Mouse (Mus musculus): ENCODE measurements around the gene Yipf3.
A peak's percentile ranks its signal among the peaks of the same experiment; 100 is the strongest.

Yipf3 gene

GRCm38 (mm10) chr17:46255147-46255546, 7.3 kb downstream of the Yipf3 start:
- no peak for DNase-seq (ENCODE audit: low spot score)

DNA sequence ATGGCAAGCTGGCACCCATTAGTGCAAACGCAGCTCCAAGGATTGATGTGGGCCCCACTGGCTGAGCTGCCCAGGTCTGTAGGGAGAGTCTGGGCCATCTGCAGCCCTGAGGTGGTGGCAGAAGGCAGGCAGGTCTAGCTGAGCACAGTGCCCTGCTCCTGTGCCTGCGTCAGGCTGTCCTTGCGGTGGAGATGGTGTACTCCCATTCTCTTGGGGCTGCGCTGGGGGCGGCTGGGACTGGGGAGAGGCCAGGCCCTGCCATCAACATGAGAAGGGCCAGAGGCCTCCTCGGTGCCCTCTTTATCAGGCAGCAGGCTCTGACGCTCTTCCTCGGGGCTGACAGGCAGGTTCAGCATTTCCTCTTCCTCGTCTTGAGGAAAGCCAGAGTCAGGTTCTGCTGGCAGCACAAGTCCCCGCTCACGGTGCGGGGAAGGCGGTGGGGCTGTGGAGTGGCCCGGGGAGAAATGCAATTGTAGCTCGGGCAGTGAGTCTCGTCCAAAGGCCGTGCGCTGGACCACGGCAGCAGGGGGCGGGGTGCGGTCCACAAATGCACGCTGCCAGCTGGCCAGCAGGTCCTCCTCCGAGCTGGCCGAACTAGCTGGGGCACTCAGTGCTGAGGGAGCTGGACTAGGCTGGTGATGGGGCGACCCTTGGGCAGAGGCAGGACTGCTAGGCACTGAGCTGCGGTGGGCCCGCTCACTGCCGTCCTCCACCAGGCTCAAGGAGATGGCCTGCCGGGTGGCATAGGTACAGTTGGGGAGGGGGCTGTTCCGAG, 10.6 kb downstream of the Yipf3 start:
- DNase-seq (ENCODE audit: low spot score) = no peak

DNA sequence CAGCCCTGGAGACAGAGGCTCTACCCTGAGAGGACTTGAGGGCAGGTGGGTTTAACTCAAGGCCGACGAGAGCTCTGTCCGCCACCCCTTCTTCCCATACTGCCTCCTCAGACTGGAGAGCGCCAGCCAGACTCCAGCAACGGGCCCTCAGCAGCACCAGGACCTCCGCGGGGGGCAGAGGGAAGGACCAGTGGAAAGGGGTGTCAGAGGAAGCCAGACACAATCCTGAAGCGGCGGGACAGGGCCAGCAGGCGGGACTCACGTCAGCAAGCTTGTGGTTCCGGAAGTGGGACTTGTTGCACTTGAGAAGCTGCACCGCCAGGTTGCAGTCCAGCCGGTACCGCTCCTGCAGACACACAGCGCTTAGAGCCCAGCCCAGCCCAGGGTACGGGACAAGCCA, 11.8 kb downstream of the Yipf3 start:
- DNase-seq (ENCODE audit: low spot score) = no peak

GRCm38 (mm10) chr17:46262201-46262694, 14.4 kb downstream of the Yipf3 start:
- no peak for DNase-seq (ENCODE audit: low spot score)

DNA sequence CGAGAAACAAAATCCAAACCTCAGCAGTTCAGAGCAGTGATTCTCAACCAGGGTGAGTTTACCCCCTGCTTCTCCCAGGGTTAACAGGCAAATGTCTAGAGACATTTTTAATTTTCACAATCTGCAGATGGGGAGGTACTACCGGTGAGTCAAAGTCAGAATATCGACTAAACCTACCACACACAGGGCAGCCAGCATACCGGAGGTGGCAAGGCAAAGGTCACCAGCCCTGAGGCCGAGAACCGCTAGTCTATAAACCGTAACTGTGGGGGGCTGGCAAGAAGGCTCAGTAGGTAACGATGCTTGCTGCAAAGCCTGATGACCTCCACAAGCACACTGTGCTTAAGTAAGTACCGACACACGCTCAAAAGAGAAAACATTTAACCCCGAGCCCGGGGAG, 17.6 kb downstream of the Yipf3 start:
- DNase-seq (ENCODE audit: low spot score) = no peak

DNA sequence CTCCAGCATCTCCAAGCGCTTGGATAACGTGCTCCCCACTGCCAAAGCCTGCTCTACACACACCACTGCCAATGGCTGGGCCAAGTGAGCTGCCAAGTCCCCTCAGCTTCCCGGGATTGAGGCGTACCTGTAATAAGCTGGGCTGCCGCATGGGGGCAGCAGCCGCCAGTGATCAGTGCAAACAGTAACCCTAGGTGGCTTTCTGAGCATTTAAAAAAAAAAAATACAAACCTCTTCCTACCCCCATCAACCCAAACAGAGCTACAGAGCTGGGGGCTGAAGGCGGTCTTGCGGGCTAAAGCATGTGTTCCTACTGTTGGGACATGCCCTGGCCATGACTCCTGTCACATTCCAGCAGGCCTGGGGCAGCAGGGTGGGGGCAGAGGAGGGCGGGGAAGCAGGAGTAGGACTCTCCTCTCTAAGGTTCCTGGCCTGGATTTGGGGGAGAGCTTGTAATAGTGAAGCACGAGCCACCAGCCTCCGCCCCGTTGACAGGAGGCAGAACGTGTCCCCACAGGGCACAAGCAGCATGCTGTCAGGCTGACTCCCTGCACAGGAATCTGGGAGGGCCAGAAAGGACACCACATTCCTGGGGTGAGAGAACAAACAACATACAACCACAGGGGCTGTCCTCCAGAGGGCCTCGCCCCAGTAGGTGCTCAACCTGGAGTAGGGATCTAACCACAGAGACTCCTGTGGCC, 18.2 kb downstream of the Yipf3 start:
- no peak for DNase-seq (ENCODE audit: low spot score)

DNA sequence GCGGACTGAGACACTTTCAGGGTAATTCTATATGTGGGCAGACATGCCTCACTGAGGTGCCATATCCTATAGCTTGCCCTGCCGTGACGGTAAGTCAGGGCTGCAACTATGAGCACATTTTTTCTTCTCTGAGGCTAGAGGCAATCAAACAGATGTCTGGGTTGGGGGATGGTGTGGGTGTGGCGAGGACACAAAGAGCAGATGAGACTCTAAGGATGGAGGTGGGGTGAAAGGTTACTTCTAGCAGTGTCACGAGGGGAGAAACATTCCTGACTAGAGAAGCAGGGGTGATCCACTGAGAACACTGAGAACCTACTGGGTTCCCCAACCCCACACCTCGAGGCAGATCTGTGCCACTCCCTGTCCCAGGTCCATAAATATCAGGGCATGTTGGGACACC, 19.1 kb downstream of the Yipf3 start:
- DNase-seq (ENCODE audit: low spot score) = no peak

GRCm38 (mm10) chr17:46267511-46267910, 19.6 kb downstream of the Yipf3 start:
- no peak for DNase-seq (ENCODE audit: low spot score)

DNA sequence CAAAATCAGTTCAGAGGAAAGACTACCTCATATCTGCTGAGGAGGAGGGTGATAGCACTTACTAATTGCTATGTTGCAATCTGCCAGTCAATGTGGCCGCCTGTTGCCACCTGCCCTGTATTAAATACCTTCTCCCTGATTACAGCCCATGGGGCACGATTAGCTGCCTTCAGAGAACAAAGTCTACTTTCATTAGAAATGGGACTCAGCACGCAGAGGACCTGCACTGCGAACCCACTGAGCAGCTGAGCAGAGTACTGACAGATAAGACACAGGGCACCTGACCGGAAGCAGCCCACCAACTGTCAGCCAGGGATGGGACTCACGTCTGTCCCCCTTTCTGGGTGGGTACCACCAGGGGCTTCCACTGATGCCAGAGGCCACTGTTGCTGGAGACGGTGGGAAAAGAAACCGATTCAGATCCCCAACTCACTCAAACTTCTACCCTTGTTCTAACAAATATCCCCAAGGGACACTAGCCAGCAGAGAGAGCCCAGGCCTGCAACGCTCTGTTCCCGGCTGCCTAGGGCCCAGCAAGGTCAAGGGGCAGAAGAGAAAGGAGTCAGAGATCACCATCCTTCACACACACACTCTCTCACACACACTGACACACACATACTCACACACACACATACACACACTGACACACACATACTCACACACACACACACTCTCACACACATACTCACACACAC, 20.3 kb downstream of the Yipf3 start:
- no peak for DNase-seq (ENCODE audit: low spot score)

DNA sequence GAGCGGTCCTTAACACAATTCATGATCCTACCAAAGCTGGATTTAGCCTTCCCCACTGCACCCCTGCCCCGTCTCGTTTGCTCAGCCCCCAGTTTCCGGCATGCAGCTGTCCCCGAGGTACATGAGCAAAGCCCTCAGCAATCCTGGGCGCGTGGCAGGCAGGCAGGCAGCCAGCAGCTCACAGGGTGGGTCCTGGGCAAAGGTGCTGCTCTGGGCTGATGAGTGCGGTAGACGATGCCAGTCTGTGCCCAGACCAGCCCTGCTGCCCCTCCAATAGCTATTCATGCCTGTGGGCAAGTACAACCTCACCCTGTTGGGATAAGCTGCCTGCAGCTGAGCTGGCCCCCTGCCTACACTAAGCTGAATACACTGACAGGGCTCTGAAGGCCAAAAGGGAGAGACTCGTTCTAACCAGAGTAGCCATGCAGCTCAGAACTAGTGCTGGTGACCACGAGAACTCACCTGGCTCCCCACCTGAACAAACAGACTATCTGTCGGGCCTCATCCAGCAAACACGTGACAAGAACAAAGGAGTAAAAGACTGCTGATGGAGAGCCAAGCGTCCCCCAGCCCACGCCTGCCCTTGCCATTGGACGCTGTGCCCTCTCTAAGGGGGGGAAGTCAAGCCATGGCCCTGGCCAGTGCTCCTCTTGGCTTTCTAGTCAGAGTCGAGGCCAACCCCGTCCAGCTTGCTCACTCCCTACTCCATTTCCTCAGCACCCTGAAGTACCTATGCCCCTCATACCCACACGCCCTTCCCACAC, 22.1 kb downstream of the Yipf3 start:
- no peak for DNase-seq (ENCODE audit: low spot score)

- no peak for DNase-seq (ENCODE audit: low spot score)
Measured at GRCm38 (mm10) chr17:46272058-46272457, 24.2 kb downstream of the Yipf3 start.

DNA sequence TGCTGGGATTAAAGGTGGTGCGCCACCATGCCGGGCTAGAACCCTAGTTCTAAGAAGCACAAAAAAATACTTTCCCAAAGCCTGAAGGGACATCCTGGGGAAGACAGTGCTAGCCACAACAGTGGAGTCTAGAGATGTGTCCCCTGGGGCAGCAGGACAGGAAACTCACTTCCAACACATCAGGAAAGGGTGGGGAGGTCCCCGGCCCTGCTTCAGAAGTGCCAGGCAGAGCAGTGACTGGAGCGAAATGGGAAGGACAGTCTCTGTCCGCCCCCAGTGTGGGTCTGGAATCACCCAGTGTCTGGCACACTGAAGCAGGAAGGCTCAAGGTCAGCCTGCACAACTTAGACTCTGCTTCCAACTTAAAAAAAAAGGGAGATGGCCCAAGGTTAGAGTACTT, 24.8 kb downstream of the Yipf3 start:
- no peak for DNase-seq (ENCODE audit: low spot score)

GRCm38 (mm10) chr17:46273803-46274236, 25.9 kb downstream of the Yipf3 start:
- DNase-seq (ENCODE audit: low spot score) = no peak

- DNase-seq (ENCODE audit: low spot score) = no peak
Measured at GRCm38 (mm10) chr17:46274465-46274864, 26.6 kb downstream of the Yipf3 start.

DNA sequence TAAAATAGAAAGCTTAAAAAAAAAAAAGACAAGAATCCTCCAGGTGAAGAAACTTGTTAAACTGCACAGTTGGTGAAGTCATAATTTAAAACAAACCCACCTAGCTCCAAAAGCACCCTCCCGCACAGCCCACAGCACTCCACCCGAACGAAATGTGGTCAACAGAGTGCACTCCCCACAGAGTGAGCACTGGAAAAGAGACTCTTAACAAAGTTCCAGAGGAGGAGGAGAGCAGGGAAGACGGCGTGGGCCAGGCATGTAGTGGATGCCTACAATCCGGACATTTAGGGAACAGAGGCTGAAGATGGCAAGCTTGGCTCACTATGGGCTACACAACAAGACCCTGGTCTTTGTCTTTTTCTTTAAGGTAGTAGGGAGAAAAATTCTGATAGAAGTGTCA, 27.2 kb downstream of the Yipf3 start:
- DNase-seq (ENCODE audit: low spot score) = no peak

DNA sequence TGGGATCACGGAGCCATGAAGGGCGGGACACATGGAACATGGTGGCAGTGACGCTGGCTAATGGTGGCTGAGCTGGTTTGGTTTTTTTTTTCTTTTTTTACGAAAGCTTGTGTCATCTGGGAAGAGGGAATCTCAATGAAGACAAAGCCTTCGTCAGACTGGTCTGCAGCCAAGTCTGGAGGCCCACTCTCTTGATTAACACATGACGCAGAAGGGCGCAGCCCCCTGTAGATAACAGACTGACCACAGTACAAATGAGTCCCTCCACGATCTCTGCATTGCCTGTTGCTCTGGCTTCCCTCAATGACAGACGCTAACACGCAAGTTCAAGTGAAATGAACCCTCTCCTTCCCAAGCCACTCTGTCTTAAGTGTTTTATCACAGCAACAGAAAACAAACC, 27.6 kb downstream of the Yipf3 start:
- DNase-seq (ENCODE audit: low spot score) = no peak

GRCm38 (mm10) chr17:46277586-46277985, 29.7 kb downstream of the Yipf3 start:
- DNase-seq (ENCODE audit: low spot score) = no peak

GRCm38 (mm10) chr17:46278011-46278765, 30.3 kb downstream of the Yipf3 start:
- no peak for DNase-seq (ENCODE audit: low spot score)

DNA sequence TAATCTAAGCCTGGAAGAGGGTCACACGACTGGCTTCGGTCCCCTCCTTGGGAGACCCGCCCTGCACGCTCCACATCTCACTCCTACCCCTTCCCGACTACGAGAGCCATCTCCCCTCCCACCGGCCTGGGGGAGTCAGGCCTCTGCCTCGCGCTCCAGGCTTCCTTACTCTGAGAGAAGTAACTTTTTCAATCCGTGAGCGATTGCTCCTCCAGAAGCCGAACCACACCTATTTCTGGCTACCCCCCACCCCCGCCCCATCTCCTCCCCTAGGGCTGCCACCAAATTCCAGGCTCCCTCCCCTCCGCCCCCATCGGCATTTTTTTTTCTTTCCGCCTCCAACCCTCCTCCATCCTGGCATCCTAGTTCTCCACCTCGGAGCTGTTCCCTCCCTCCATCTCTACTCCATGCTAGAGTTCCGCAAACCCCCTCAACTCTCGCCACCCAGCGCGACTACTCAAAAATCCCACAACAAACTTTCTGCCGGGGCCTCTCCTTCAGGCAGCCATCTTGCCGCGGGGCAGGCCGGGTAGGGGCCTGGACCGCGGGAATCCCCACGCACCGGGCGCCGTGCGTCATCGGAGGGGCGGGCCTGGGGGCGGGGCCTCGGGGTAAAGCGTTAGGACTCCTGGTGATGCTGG, 34.7 kb downstream of the Yipf3 start, which contains the start of gene Tjap1:
Gene Tjap1 (minus strand): TSS at position 544 of the 641 bp plus-strand sequence.
- peak; percentile 82 for DNase-seq (ENCODE audit: low spot score)

DNA sequence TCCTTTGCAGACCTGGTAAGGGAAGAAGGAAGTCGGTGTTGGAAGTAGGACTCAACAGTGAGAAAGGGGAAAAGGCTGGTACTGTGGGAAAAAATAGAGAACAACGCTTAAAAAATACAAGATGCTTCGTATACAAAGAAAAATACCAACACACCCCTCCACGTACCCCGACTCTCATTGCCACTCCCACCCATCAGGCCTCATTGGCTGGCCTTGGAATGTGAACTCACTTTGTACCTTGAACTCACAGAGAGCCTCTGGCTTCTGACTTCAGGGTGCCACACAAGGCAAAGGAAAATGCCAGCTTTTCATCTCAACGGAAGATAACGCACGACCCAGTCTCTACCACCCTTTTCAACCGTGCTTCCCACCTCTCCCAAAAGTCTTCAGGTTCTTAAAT, 35.3 kb downstream of the Yipf3 start:
- no peak for DNase-seq (ENCODE audit: low spot score)

- DNase-seq (ENCODE audit: low spot score) = no peak
Measured at GRCm38 (mm10) chr17:46283911-46284310, 36.0 kb downstream of the Yipf3 start.
